Mouse (Mus musculus) erythroblast, embryonic 14.5 days (primary cell): ENCODE results near the gene Mpv17l2. TPM values are rescaled to one million over a fixed set of nuclear protein-coding genes. Genes with fewer than 3 reads are reported as not detected.
A peak's percentile ranks its signal among the peaks of the same experiment; 100 is the strongest.

Experiments used
- H3K27me3 ChIP-seq: 2 replicates; pipeline ENCODE4 v1.6.1; 2012; ENCODE audit warnings: inconsistent platforms; ENCODE audit not compliant: control insufficient read depth
- H3K36me3 ChIP-seq: 2 replicates; pipeline ENCODE4 v1.6.1; 2012; ENCODE audit warnings: mild to moderate bottlenecking, inconsistent platforms; ENCODE audit not compliant: control insufficient read depth
- H3K4me1 ChIP-seq: 2 replicates; pipeline ENCODE4 v1.6.1; 2012; ENCODE audit warnings: inconsistent platforms; ENCODE audit not compliant: control insufficient read depth
- H3K4me3 ChIP-seq: replicated peaks from 2 replicates; pipeline ENCODE3; 2012; ENCODE audit warnings: moderate library complexity, mild to moderate bottlenecking, inconsistent platforms
- H3K9me3 ChIP-seq: 2 replicates; pipeline ENCODE4 v1.6.1; 2012; ENCODE audit warnings: low read length, inconsistent platforms, mixed read lengths; ENCODE audit not compliant: control insufficient read depth
- GATA1 ChIP-seq: IDR thresholded peaks from 2 replicates; pipeline ENCODE4 v1.6.1; 2012; ENCODE audit warnings: low read length, inconsistent platforms, mixed read lengths
- TAL1 ChIP-seq: IDR thresholded peaks from 3 replicates; pipeline ENCODE4 v1.6.1; 2012; ENCODE audit warnings: low read length, inconsistent platforms, mixed read lengths
- polyA plus RNA-seq: library from polyadenylated mRNA; stranded (reverse); fragments of >175 nt; gene quantifications from 2 replicates; pipeline ENCODE4 v1.2.3, GENCODE M21; 2012

The Mpv17l2 gene
- polyA plus RNA-seq, 1 experiment = 11.4 TPM

- Histone ChIP-seq H3K9me3 (no peaks in the 10 kb centered on the region), H3K36me3 (peaks cover 36% of the 10 kb centered on the region), H3K4me1 (peaks cover 95% of the 10 kb centered on the region), H3K27me3 (no peaks in the 10 kb centered on the region), H3K4me3 (peak overlapping the region; percentile 52)
- no peak for TF ChIP-seq GATA1
- TF ChIP-seq TAL1 = no peak
Measured at GRCm38 (mm10) chr8:70764676-70765075, 3.9 kb upstream of the Mpv17l2 start.

- TF ChIP-seq GATA1 (peak; percentile 60), TAL1 (peak; percentile 68)
- peak overlapping the region; percentile 52 for H3K4me3 ChIP-seq
- H3K36me3 ChIP-seq = peaks cover 39% of the 10 kb centered on the region
- peaks cover 95% of the 10 kb centered on the region for H3K4me1 ChIP-seq
- H3K9me3 ChIP-seq = no peaks in the 10 kb centered on the region
- no peaks in the 10 kb centered on the region for H3K27me3 ChIP-seq
Measured at GRCm38 (mm10) chr8:70764026-70764425, 3.3 kb upstream of the Mpv17l2 start.

GRCm38 (mm10) chr8:70763354-70763753, 2.6 kb upstream of the Mpv17l2 start:
- Histone ChIP-seq H3K4me3 (peak overlapping the region; percentile 52), H3K36me3 (peaks cover 39% of the 10 kb centered on the region), H3K27me3 (no peaks in the 10 kb centered on the region), H3K9me3 (no peaks in the 10 kb centered on the region), H3K4me1 (peaks cover 95% of the 10 kb centered on the region)
- TF ChIP-seq GATA1 (no peak), TAL1 (no peak)

GRCm38 (mm10) chr8:70762118-70762517, 1.4 kb upstream of the Mpv17l2 start:
- peaks cover 44% of the 10 kb centered on the region for H3K36me3 ChIP-seq
- H3K9me3 ChIP-seq = no peaks in the 10 kb centered on the region
- no peaks in the 10 kb centered on the region for H3K27me3 ChIP-seq
- no peak for TF ChIP-seq GATA1
- no peak for TF ChIP-seq TAL1
- peak overlapping the region; percentile 33 for H3K4me3 ChIP-seq
- H3K4me1 ChIP-seq = peaks cover 93% of the 10 kb centered on the region

- Histone ChIP-seq H3K4me3 (peak overlapping the region; percentile 80), H3K36me3 (peaks cover 58% of the 10 kb centered on the region), H3K9me3 (no peaks in the 10 kb centered on the region), H3K27me3 (no peaks in the 10 kb centered on the region), H3K4me1 (peaks cover 91% of the 10 kb centered on the region)
- TF ChIP-seq GATA1 (no peak), TAL1 (no peak)
Measured at GRCm38 (mm10) chr8:70760350-70760749, 396 bp downstream of the Mpv17l2 start.

GRCm38 (mm10) chr8:70758616-70759561, 1.9 kb downstream of the Mpv17l2 start:
- peaks cover 91% of the 10 kb centered on the region for H3K4me1 ChIP-seq
- no peaks in the 10 kb centered on the region for H3K27me3 ChIP-seq
- H3K9me3 ChIP-seq = no peaks in the 10 kb centered on the region
- H3K36me3 ChIP-seq = peaks cover 52% of the 10 kb centered on the region
- H3K4me3 ChIP-seq = peak overlapping the region; percentile 80
- no peak for TF ChIP-seq TAL1
- no peak for TF ChIP-seq GATA1

GRCm38 (mm10) chr8:70758308-70758615, 2.5 kb downstream of the Mpv17l2 start:
- H3K9me3 ChIP-seq = no peaks in the 10 kb centered on the region
- no peaks in the 10 kb centered on the region for H3K27me3 ChIP-seq
- H3K36me3 ChIP-seq = peaks cover 46% of the 10 kb centered on the region
- peaks cover 91% of the 10 kb centered on the region for H3K4me1 ChIP-seq
- no peak for TF ChIP-seq GATA1
- TF ChIP-seq TAL1 = no peak
- H3K4me3 ChIP-seq = no peak overlapping the region

GRCm38 (mm10) chr8:70757523-70758307, 3.0 kb downstream of the Mpv17l2 start:
- Histone ChIP-seq H3K9me3 (no peaks in the 10 kb centered on the region), H3K36me3 (peaks cover 42% of the 10 kb centered on the region), H3K4me1 (peaks cover 91% of the 10 kb centered on the region), H3K4me3 (no peak overlapping the region), H3K27me3 (no peaks in the 10 kb centered on the region)
- TF ChIP-seq GATA1 = no peak
- TF ChIP-seq TAL1 = no peak

- Histone ChIP-seq H3K36me3 (peaks cover 39% of the 10 kb centered on the region), H3K4me1 (peaks cover 86% of the 10 kb centered on the region), H3K9me3 (no peaks in the 10 kb centered on the region), H3K4me3 (no peak overlapping the region), H3K27me3 (no peaks in the 10 kb centered on the region)
- TF ChIP-seq GATA1 (no peak), TAL1 (no peak)
Measured at GRCm38 (mm10) chr8:70756476-70757040, 4.2 kb downstream of the Mpv17l2 start.
